Mouse (Mus musculus): ENCODE measurements at regions not wholly inside any gene's neighbourhood (a gene's known extent, or its start where the extent isn't known, plus 50 kb on each side); places are given as distances from the start of the nearest gene placed in this dataset.

- DNase-seq (ENCODE audit: low spot score in 2 of 2), result no peak
Observed at GRCm38 (mm10) chr13:15221322-15221721, 241.7 kb upstream of the Gli3 start.

- DNase-seq (ENCODE audit: low spot score in 2 of 2), result no peak
Observed at GRCm38 (mm10) chr13:15227641-15228040, 235.4 kb upstream of the Gli3 start.
